Mouse (Mus musculus) limb, embryonic 13.5 days (tissue): ENCODE measurements around the gene Tpp1. TPM values are rescaled to one million over a fixed set of nuclear protein-coding genes. Genes with fewer than 3 reads are reported as not detected.

Experiments used
- ATAC-seq: fragments of 200-750 bp; cut with Nextera tagmentation; 2 replicates; pipeline ENCODE4 v1.8.0; 2017; ENCODE audit warnings: low read depth, moderate number of reproducible peaks, moderate TSS enrichment; ENCODE audit not compliant: low FRiP score
- H3K27ac ChIP-seq: fragments of 300-500 bp; sonication (generic); 2 replicates; pipeline ENCODE4 v1.5.1; 2015; ENCODE audit warnings: inconsistent platforms, mild to moderate bottlenecking, moderate library complexity
- H3K27me3 ChIP-seq: fragments of 300-500 bp; sonication (generic); 2 replicates; pipeline ENCODE4 v1.6.1; 2015; ENCODE audit warnings: mild to moderate bottlenecking, inconsistent platforms
- H3K36me3 ChIP-seq: fragments of 300-500 bp; sonication (generic); 2 replicates; pipeline ENCODE4 v1.6.1; 2015; ENCODE audit warnings: inconsistent platforms, mild to moderate bottlenecking, moderate library complexity
- H3K4me1 ChIP-seq: fragments of 300-500 bp; sonication (generic); 2 replicates; pipeline ENCODE4 v1.6.1; 2015; ENCODE audit warnings: inconsistent platforms
- H3K4me2 ChIP-seq: fragments of 300-500 bp; sonication (generic); replicated peaks from 2 replicates; pipeline ENCODE4 v1.6.1; 2015; ENCODE audit warnings: inconsistent platforms, mild to moderate bottlenecking, moderate library complexity
- H3K4me3 ChIP-seq: fragments of 300-500 bp; sonication (generic); 2 replicates; pipeline ENCODE4 v1.5.1; 2015; ENCODE audit warnings: moderate library complexity, mild to moderate bottlenecking, inconsistent platforms
- H3K9ac ChIP-seq: fragments of 300-500 bp; sonication (generic); 2 replicates; pipeline ENCODE4 v1.6.1; 2015; ENCODE audit warnings: mild to moderate bottlenecking, inconsistent platforms
- H3K9me3 ChIP-seq: fragments of 300-500 bp; sonication (generic); 2 replicates; pipeline ENCODE4 v1.6.1; 2016; ENCODE audit warnings: inconsistent platforms
- WGBS: fragments of 180-500 bp; shearing (Covaris S2); methylation state at CpG from one replicate; pipeline ENCODE4 v1.1.7; 2015; 5-methylcytosine and 5-hydroxymethylcytosine counted together
- polyA plus RNA-seq: library from polyadenylated mRNA; unstranded; fragments of >200 nt; fragmentation: Nextera tagmentation; extraction: Ambion mirVana; gene quantifications from 2 replicates; pipeline ENCODE4 v1.2.1, GENCODE M21; 2015

Gene Tpp1
- polyA plus RNA-seq, 1 experiment from 2014 or later, result 50.8 TPM

- no peaks in the 10 kb centered on the region for H3K27me3 ChIP-seq
- WGBS, result 90% methylated on average over 5 of the region's 5 CpGs
- no peak overlapping the region for H3K27ac ChIP-seq
- no peak overlapping the region for H3K4me2 ChIP-seq
- no peaks in the 10 kb centered on the region for H3K4me1 ChIP-seq
- H3K9ac ChIP-seq, result no peak overlapping the region
- no peaks in the 10 kb centered on the region for H3K9me3 ChIP-seq
- no peak overlapping the region for H3K4me3 ChIP-seq
- ATAC-seq, result no peak
- no peaks in the 10 kb centered on the region for H3K36me3 ChIP-seq
Measured at GRCm38 (mm10) chr7:105708733-105709132, 43.3 kb downstream of the Tpp1 start.

GRCm38 (mm10) chr7:105703816-105704215, 48.2 kb downstream of the Tpp1 start:
- ATAC-seq, result no peak
- Histone ChIP-seq H3K9me3 (no peaks in the 10 kb centered on the region), H3K4me2 (no peak overlapping the region), H3K27ac (no peak overlapping the region), H3K36me3 (no peaks in the 10 kb centered on the region), H3K4me1 (no peaks in the 10 kb centered on the region), H3K9ac (no peak overlapping the region), H3K27me3 (no peaks in the 10 kb centered on the region), H3K4me3 (no peak overlapping the region)
- 83% methylated on average over 4 of the region's 4 CpGs for WGBS

GRCm38 (mm10) chr7:105703184-105703583, 48.9 kb downstream of the Tpp1 start:
- Histone ChIP-seq H3K9ac (no peak overlapping the region), H3K36me3 (no peaks in the 10 kb centered on the region), H3K27ac (no peak overlapping the region), H3K9me3 (no peaks in the 10 kb centered on the region), H3K4me1 (no peaks in the 10 kb centered on the region), H3K27me3 (no peaks in the 10 kb centered on the region), H3K4me2 (no peak overlapping the region), H3K4me3 (no peak overlapping the region)
- no peak for ATAC-seq
- 86% methylated on average over 16 of the region's 16 CpGs for WGBS

Other genes starting within 250 kb of the Tpp1 start
- 40.1 and 40.8 TPM in 2 replicates for gene Smpd1, start 197.9 kb downstream of the Tpp1 start, polyA plus RNA-seq
- 51.1 and 58.3 TPM in 2 replicates for gene Apbb1, start 170.6 kb downstream of the Tpp1 start, polyA plus RNA-seq
- gene Hpx, start 152.1 kb downstream of the Tpp1 start, polyA plus RNA-seq, result 0.37 and 1.00 TPM in 2 replicates
- 36.9 and 38.0 TPM in 2 replicates for gene Trim3, start 118.7 kb downstream of the Tpp1 start, polyA plus RNA-seq
- gene Timm10b, start 112.2 kb downstream of the Tpp1 start, polyA plus RNA-seq, result 182 and 195 TPM in 2 replicates
- 82.4 and 97.0 TPM in 2 replicates for gene Arfip2, start 111.8 kb downstream of the Tpp1 start, polyA plus RNA-seq
- gene Gm45799, start 111.7 kb downstream of the Tpp1 start, polyA plus RNA-seq, result 23.7 and 28.5 TPM in 2 replicates
- gene Dnhd1, start 101.4 kb downstream of the Tpp1 start, polyA plus RNA-seq, result 1.7 and 1.9 TPM in 2 replicates
- gene Ilk, start 15.6 kb downstream of the Tpp1 start, polyA plus RNA-seq, result 312 and 317 TPM in 2 replicates
- 44.0 and 44.3 TPM in 2 replicates for gene Rrp8, start 14.8 kb downstream of the Tpp1 start, polyA plus RNA-seq
- 118 and 133 TPM in 2 replicates for gene Taf10, start 7.9 kb downstream of the Tpp1 start, polyA plus RNA-seq
- 20.5 and 22.2 TPM in 2 replicates for gene Dchs1, start 35.4 kb upstream of the Tpp1 start, polyA plus RNA-seq
- 341 and 356 TPM in 2 replicates for gene Mrpl17, start 58.9 kb upstream of the Tpp1 start, polyA plus RNA-seq
- 0.41 and 0.64 TPM in 2 replicates for gene Gm4070, start 201.7 kb upstream of the Tpp1 start, polyA plus RNA-seq